Mouse (Mus musculus): ENCODE data around the gene Mast3. TPM values are rescaled to one million over a fixed set of nuclear protein-coding genes. Genes with fewer than 3 reads are reported as not detected.

Mast3 gene
- polyA plus RNA-seq, 1 experiment: 57.2 TPM

GRCm38 (mm10) chr8:70791975-70792691, 12.7 kb downstream of the Mast3 start:
- peak overlapping the region; percentile 77 for H3K27ac ChIP-seq (ENCODE audit: insufficient read depth, low read depth, low read length)
- WGBS: 1% methylated on average over 58 of the region's 58 CpGs
- TF ChIP-seq CTCF (IDR thresholded peaks at IDR 0.05; ENCODE audit: insufficient read depth, low read depth, low read length): no peak
- TF ChIP-seq POLR2A (IDR thresholded peaks at IDR 0.05; ENCODE audit: insufficient read depth, low read depth, low read length): peak; percentile 72
- H3K4me1 ChIP-seq (ENCODE audit: control insufficient read depth, insufficient read depth, low read length): peaks cover 42% of the 10 kb centered on the region
- peak overlapping the region; percentile 61 for H3K4me3 ChIP-seq (ENCODE audit: insufficient read depth, low read depth, low read length)

- peak overlapping the region; percentile 77 for H3K27ac ChIP-seq (ENCODE audit: insufficient read depth, low read depth, low read length)
- H3K4me3 ChIP-seq (ENCODE audit: insufficient read depth, low read depth, low read length): peak overlapping the region; percentile 61
- WGBS: 47% methylated on average over 7 of the region's 7 CpGs
- TF ChIP-seq POLR2A (IDR thresholded peaks at IDR 0.05; ENCODE audit: insufficient read depth, low read depth, low read length): no peak
- H3K4me1 ChIP-seq (ENCODE audit: control insufficient read depth, insufficient read depth, low read length): peaks cover 36% of the 10 kb centered on the region
Observed at GRCm38 (mm10) chr8:70791294-70791701, 13.6 kb downstream of the Mast3 start.

- Histone ChIP-seq H3K27ac (ENCODE audit: insufficient read depth, low read depth, low read length) (peak overlapping the region; percentile 77), H3K4me1 (ENCODE audit: control insufficient read depth, insufficient read depth, low read length) (peaks cover 36% of the 10 kb centered on the region), H3K4me3 (ENCODE audit: insufficient read depth, low read depth, low read length) (peak overlapping the region; percentile 61)
- TF ChIP-seq POLR2A (IDR thresholded peaks at IDR 0.05; ENCODE audit: insufficient read depth, low read depth, low read length) (no peak), CTCF (IDR thresholded peaks at IDR 0.05; ENCODE audit: insufficient read depth, low read depth, low read length) (no peak)
- WGBS: 31% methylated on average over 8 of the region's 8 CpGs
Observed at GRCm38 (mm10) chr8:70790846-70791245, 14.0 kb downstream of the Mast3 start.

GRCm38 (mm10) chr8:70789046-70789445, 15.8 kb downstream of the Mast3 start:
- 88% methylated on average over 10 of the region's 10 CpGs for WGBS
- no peak overlapping the region for H3K4me3 ChIP-seq (ENCODE audit: insufficient read depth, low read depth, low read length)
- H3K4me1 ChIP-seq (ENCODE audit: control insufficient read depth, insufficient read depth, low read length): peaks cover 33% of the 10 kb centered on the region
- TF ChIP-seq CTCF (IDR thresholded peaks at IDR 0.05; ENCODE audit: insufficient read depth, low read depth, low read length) (no peak), POLR2A (IDR thresholded peaks at IDR 0.05; ENCODE audit: insufficient read depth, low read depth, low read length) (no peak)
- no peak overlapping the region for H3K27ac ChIP-seq (ENCODE audit: insufficient read depth, low read depth, low read length)

GRCm38 (mm10) chr8:70787941-70788667, 16.8 kb downstream of the Mast3 start:
- peaks cover 29% of the 10 kb centered on the region for H3K4me1 ChIP-seq (ENCODE audit: control insufficient read depth, insufficient read depth, low read length)
- no peak for TF ChIP-seq CTCF (IDR thresholded peaks at IDR 0.05; ENCODE audit: insufficient read depth, low read depth, low read length)
- no peak for TF ChIP-seq POLR2A (IDR thresholded peaks at IDR 0.05; ENCODE audit: insufficient read depth, low read depth, low read length)
- H3K4me3 ChIP-seq (ENCODE audit: insufficient read depth, low read depth, low read length): no peak overlapping the region
- H3K27ac ChIP-seq (ENCODE audit: insufficient read depth, low read depth, low read length): no peak overlapping the region
- 46% methylated on average over 30 of the region's 30 CpGs for WGBS

GRCm38 (mm10) chr8:70787051-70787445, 17.8 kb downstream of the Mast3 start:
- peaks cover 23% of the 10 kb centered on the region for H3K4me1 ChIP-seq (ENCODE audit: control insufficient read depth, insufficient read depth, low read length)
- TF ChIP-seq CTCF (IDR thresholded peaks at IDR 0.05; ENCODE audit: insufficient read depth, low read depth, low read length) (no peak), POLR2A (IDR thresholded peaks at IDR 0.05; ENCODE audit: insufficient read depth, low read depth, low read length) (no peak)
- WGBS: 90% methylated on average over 3 of the region's 3 CpGs
- H3K4me3 ChIP-seq (ENCODE audit: insufficient read depth, low read depth, low read length): no peak overlapping the region
- no peak overlapping the region for H3K27ac ChIP-seq (ENCODE audit: insufficient read depth, low read depth, low read length)

- Histone ChIP-seq H3K4me3 (ENCODE audit: insufficient read depth, low read depth, low read length) (no peak overlapping the region), H3K27ac (ENCODE audit: insufficient read depth, low read depth, low read length) (no peak overlapping the region), H3K4me1 (ENCODE audit: control insufficient read depth, insufficient read depth, low read length) (peaks cover 20% of the 10 kb centered on the region)
- WGBS: 88% methylated on average over 25 of the region's 25 CpGs
- TF ChIP-seq POLR2A (IDR thresholded peaks at IDR 0.05; ENCODE audit: insufficient read depth, low read depth, low read length) (no peak), CTCF (IDR thresholded peaks at IDR 0.05; ENCODE audit: insufficient read depth, low read depth, low read length) (no peak)
Observed at GRCm38 (mm10) chr8:70786291-70787050, 18.4 kb downstream of the Mast3 start.

- Histone ChIP-seq H3K4me1 (ENCODE audit: control insufficient read depth, insufficient read depth, low read length) (peaks cover 21% of the 10 kb centered on the region), H3K4me3 (ENCODE audit: insufficient read depth, low read depth, low read length) (no peak overlapping the region), H3K27ac (ENCODE audit: insufficient read depth, low read depth, low read length) (no peak overlapping the region)
- TF ChIP-seq POLR2A (IDR thresholded peaks at IDR 0.05; ENCODE audit: insufficient read depth, low read depth, low read length): no peak
- TF ChIP-seq CTCF (IDR thresholded peaks at IDR 0.05; ENCODE audit: insufficient read depth, low read depth, low read length): no peak
- WGBS: 65% methylated on average over 11 of the region's 11 CpGs
Observed at GRCm38 (mm10) chr8:70780093-70780492, 24.8 kb downstream of the Mast3 start.
